Mouse (Mus musculus) bone marrow, adult 2 months (tissue): Measurements from ENCODE around the gene Vegfb. TPM values are rescaled to one million over a fixed set of nuclear protein-coding genes. Genes with fewer than 3 reads are reported as not detected.

Source experiments
- H3K27ac ChIP-seq: fragments of 200-500 bp; 2 replicates; pipeline ENCODE4 v1.5.1; 2012; ENCODE audit warnings: low read depth, mild to moderate bottlenecking, control low read depth, inconsistent platforms, low read length; ENCODE audit not compliant: control insufficient read depth, poor library complexity, insufficient read depth
- H3K4me1 ChIP-seq: fragments of 200-500 bp; 2 replicates; pipeline ENCODE4 v1.6.1; 2011; ENCODE audit warnings: low read length; ENCODE audit not compliant: control insufficient read depth, insufficient read depth
- H3K4me3 ChIP-seq: fragments of 200-500 bp; replicated peaks from 2 replicates; pipeline ENCODE3; 2011; ENCODE audit warnings: mild to moderate bottlenecking, low read depth, low read length, control low read depth; ENCODE audit not compliant: control insufficient read depth
- CTCF ChIP-seq: fragments of 200-500 bp; IDR thresholded peaks from 2 replicates; pipeline ENCODE4 v1.5.1; 2011; ENCODE audit warnings: low read length, control low read depth; ENCODE audit not compliant: control insufficient read depth, insufficient read depth
- POLR2A ChIP-seq: fragments of 200-500 bp; IDR thresholded peaks from 2 replicates; pipeline ENCODE4 v1.6.1; 2011; ENCODE audit warnings: low read depth, mild to moderate bottlenecking, control low read depth, low read length, borderline replicate concordance; ENCODE audit not compliant: control insufficient read depth
- WGBS: fragments of 180-500 bp; shearing (Covaris S2); methylation state at CpG from one replicate; pipeline ENCODE4 v1.1.7; 2018; 5-methylcytosine and 5-hydroxymethylcytosine counted together
- polyA plus RNA-seq: library from polyadenylated mRNA; stranded (reverse); fragments of >200 nt; gene quantifications from 2 replicates; pipeline ENCODE4 v1.2.4, GENCODE M21; 2011; ENCODE audit warnings: low replicate concordance; ENCODE audit not compliant: missing spikeins, insufficient read depth, insufficient read length

Gene Vegfb
- polyA plus RNA-seq, 1 experiment = 14.0 TPM

GRCm38 (mm10) chr19:6950613-6951153 is 36.8 kb downstream of the Vegfb start:
- no peak for TF ChIP-seq CTCF
- 0 out of 2 replicates have a peak, but pooled peaks have one; percentile 46 for TF ChIP-seq POLR2A
- WGBS = under 1% methylated on average over 28 of the region's 28 CpGs
- H3K27ac ChIP-seq = peak overlapping the region; percentile 85
- peaks cover 2% of the 10 kb centered on the region; the same call in 1 of the 2 replicates for H3K4me1 ChIP-seq
- peak overlapping the region; percentile 84 for H3K4me3 ChIP-seq

- H3K27ac ChIP-seq = no peak overlapping the region
- 81% methylated on average over 5 of the region's 5 CpGs for WGBS
- peaks cover 2% of the 10 kb centered on the region; the same call in 1 of the 2 replicates for H3K4me1 ChIP-seq
- no peak overlapping the region for H3K4me3 ChIP-seq
- TF ChIP-seq POLR2A = no peak
- TF ChIP-seq CTCF = no peak
Observed at GRCm38 (mm10) chr19:6949951-6950350, 37.5 kb downstream of the Vegfb start.

- peaks cover 2% of the 10 kb centered on the region; the same call in 1 of the 2 replicates for H3K4me1 ChIP-seq
- TF ChIP-seq CTCF (no peak), POLR2A (no peak)
- no peak overlapping the region for H3K27ac ChIP-seq
- H3K4me3 ChIP-seq = no peak overlapping the region
- 90% methylated on average over 5 of the region's 5 CpGs for WGBS
Observed at GRCm38 (mm10) chr19:6949532-6949931, 37.9 kb downstream of the Vegfb start.

- Histone ChIP-seq H3K4me1 (peaks cover 2% of the 10 kb centered on the region; the same call in 1 of the 2 replicates), H3K4me3 (no peak overlapping the region), H3K27ac (no peak overlapping the region)
- TF ChIP-seq POLR2A (no peak), CTCF (no peak)
- WGBS = 73% methylated on average over 4 of the region's 4 CpGs
Observed at GRCm38 (mm10) chr19:6948186-6948585, 39.3 kb downstream of the Vegfb start.

- 71% methylated on average over 4 of the region's 4 CpGs for WGBS
- TF ChIP-seq CTCF (no peak), POLR2A (no peak)
- no peak overlapping the region for H3K27ac ChIP-seq
- H3K4me1 ChIP-seq = peaks cover 1% of the 10 kb centered on the region; the same call in 1 of the 2 replicates
- no peak overlapping the region for H3K4me3 ChIP-seq
Observed at GRCm38 (mm10) chr19:6947742-6948141, 39.7 kb downstream of the Vegfb start.

GRCm38 (mm10) chr19:6943709-6944108 is 43.7 kb downstream of the Vegfb start:
- H3K4me1 ChIP-seq = peaks cover 1% of the 10 kb centered on the region; the same call in 1 of the 2 replicates
- 95% methylated on average over 6 of the region's 6 CpGs for WGBS
- no peak for TF ChIP-seq CTCF
- no peak for TF ChIP-seq POLR2A
- no peak overlapping the region for H3K27ac ChIP-seq
- no peak overlapping the region for H3K4me3 ChIP-seq

- H3K4me1 ChIP-seq = peaks cover 1% of the 10 kb centered on the region; the same call in 1 of the 2 replicates
- TF ChIP-seq CTCF (no peak), POLR2A (no peak)
- WGBS = 28% methylated on average over 5 of the region's 5 CpGs
- H3K4me3 ChIP-seq = peak overlapping the region; percentile 100
- no peak overlapping the region; the same call in 1 of the 2 replicates for H3K27ac ChIP-seq
Observed at GRCm38 (mm10) chr19:6942764-6943163, 44.7 kb downstream of the Vegfb start.

GRCm38 (mm10) chr19:6942249-6942691 is 45.2 kb downstream of the Vegfb start, which contains the start of gene Gpr137:
Gpr137 (minus strand) TSS chr19:6942480.
- Histone ChIP-seq H3K27ac (peak within 1 kb of the TSS; percentile 90), H3K4me3 (peak within 1 kb of the TSS; percentile 100), H3K4me1 (peaks cover 1% of the 10 kb centered on the region; the same call in 1 of the 2 replicates)
- WGBS = under 1% methylated on average over 27 of the region's 27 CpGs
- peak; percentile 85; the same call in 1 of the 2 replicates for TF ChIP-seq POLR2A
- TF ChIP-seq CTCF = no peak
